Mouse (Mus musculus) embryonic facial prominence, embryonic 15.5 days (tissue): ENCODE data around the gene Nav2. TPM values are rescaled to one million over a fixed set of nuclear protein-coding genes. Genes with fewer than 3 reads are reported as not detected.
A peak's percentile ranks its signal among the peaks of the same experiment; 100 is the strongest.

Source experiments
- ATAC-seq: fragments of 200-750 bp; cut with Nextera tagmentation; 2 replicates; pipeline ENCODE4 v1.8.0; 2017; ENCODE audit warnings: low read depth, moderate TSS enrichment; ENCODE audit not compliant: insufficient number of reproducible peaks, low FRiP score, low TSS enrichment
- H3K27ac ChIP-seq: fragments of 300-500 bp; sonication (generic); replicated peaks from 2 replicates; pipeline ENCODE4 v1.5.1; 2015; ENCODE audit warnings: mild to moderate bottlenecking, inconsistent platforms
- H3K27me3 ChIP-seq: fragments of 300-500 bp; sonication (generic); 2 replicates; pipeline ENCODE4 v1.6.1; 2015; ENCODE audit warnings: inconsistent platforms
- H3K36me3 ChIP-seq: fragments of 300-500 bp; sonication (generic); 2 replicates; pipeline ENCODE4 v1.6.1; 2015; ENCODE audit warnings: mild to moderate bottlenecking, inconsistent platforms
- H3K4me1 ChIP-seq: fragments of 300-500 bp; sonication (generic); 2 replicates; pipeline ENCODE4 v1.6.1; 2015; ENCODE audit warnings: inconsistent platforms
- H3K4me2 ChIP-seq: fragments of 300-500 bp; sonication (generic); replicated peaks from 2 replicates; pipeline ENCODE4 v1.6.1; 2015; ENCODE audit warnings: mild to moderate bottlenecking, inconsistent platforms
- H3K4me3 ChIP-seq: fragments of 300-500 bp; sonication (generic); replicated peaks from 2 replicates; pipeline ENCODE4 v1.5.1; 2015; ENCODE audit warnings: mild to moderate bottlenecking, inconsistent platforms
- H3K9ac ChIP-seq: fragments of 300-500 bp; sonication (generic); 2 replicates; pipeline ENCODE4 v1.6.1; 2015; ENCODE audit warnings: inconsistent platforms
- H3K9me3 ChIP-seq: fragments of 300-500 bp; sonication (generic); replicated peaks from 2 replicates; pipeline ENCODE4 v1.6.1; 2016; ENCODE audit warnings: inconsistent platforms
- WGBS: fragments of 180-500 bp; shearing (Covaris S2); methylation state at CpG from one replicate; pipeline ENCODE4 v1.1.7; 2015; 5-methylcytosine and 5-hydroxymethylcytosine counted together
- polyA plus RNA-seq: library from polyadenylated mRNA; unstranded; fragments of >200 nt; fragmentation: Nextera tagmentation; extraction: Ambion mirVana; gene quantifications from 2 replicates; pipeline ENCODE4 v1.2.1, GENCODE M21; 2015

Gene Nav2
- polyA plus RNA-seq, 1 experiment from 2014 or later, result 23.4 TPM

DNA sequence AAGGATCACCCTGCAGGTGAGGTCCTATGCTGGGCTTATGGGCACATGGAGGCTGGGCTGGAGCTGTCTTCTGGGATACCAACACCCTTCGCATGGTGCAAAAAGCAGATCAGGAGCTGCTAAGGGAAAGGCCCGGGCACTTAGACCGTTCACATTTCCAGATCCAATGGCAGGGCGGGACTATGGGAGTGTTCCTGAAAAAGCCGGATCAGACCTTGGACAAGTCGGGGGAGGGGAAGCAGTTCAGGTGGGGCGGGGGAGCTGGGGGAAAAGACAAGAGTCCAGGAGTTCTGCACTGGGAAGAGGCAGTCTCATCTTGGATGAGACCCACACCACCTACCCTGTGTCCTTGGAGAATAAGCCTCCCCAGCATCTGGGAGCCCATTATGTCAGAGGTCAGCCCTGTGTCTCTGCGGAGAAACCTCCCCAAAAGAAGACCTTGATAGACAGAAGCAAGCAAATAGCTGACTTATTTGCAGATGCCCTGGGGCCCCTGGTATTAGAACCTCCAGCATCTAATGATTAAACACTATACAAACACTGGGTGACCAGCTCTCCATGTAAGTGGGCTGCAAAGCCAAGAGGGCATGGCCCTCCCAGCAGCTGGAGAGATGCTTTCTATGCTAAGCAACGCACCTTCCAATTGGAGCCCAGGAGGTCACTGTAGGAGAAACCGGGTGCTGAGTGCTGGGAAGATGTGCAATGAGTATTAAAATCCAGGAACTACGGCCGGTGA lies 597.7 kb downstream of the Nav2 start:
- no peak overlapping the region for H3K4me3 ChIP-seq
- H3K4me1 ChIP-seq, result peaks cover 20% of the 10 kb centered on the region
- H3K27ac ChIP-seq, result no peak overlapping the region
- ATAC-seq, result no peak
- no peaks in the 10 kb centered on the region for H3K36me3 ChIP-seq
- H3K9me3 ChIP-seq, result no peaks in the 10 kb centered on the region
- no peak overlapping the region for H3K9ac ChIP-seq
- no peaks in the 10 kb centered on the region for H3K27me3 ChIP-seq
- H3K4me2 ChIP-seq, result no peak overlapping the region
- WGBS, result 79% methylated on average over 12 of the region's 12 CpGs

DNA sequence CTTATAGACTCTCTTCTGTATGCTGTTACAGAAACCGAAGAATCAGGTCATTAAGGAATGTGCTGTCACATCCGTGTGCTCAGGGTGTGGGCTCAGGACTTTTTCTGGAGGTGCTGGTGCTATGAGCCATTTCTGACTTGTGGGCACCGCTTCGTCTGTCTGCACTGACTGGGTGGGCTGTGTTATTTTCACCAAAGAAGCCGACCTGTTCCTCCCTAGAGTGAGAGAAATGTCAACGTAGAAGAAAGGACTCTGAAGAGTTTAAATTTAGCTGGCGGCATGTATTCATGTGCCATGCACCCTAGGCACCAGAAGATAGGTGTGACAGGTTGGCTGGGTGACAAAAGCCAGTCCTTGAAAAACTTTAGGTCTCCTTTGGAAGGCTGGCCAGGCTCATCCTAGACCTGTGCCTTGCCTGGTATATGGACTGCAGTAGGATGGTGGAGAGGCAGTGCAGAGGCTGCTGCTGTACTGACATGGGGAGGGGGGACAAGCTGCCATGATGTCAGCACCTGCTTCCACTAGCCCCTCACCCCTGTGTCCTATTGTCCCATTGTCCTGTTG lies 599.5 kb downstream of the Nav2 start:
- ATAC-seq, result no peak
- H3K4me1 ChIP-seq, result peaks cover 29% of the 10 kb centered on the region
- WGBS, result 71% methylated on average over 7 of the region's 7 CpGs
- H3K36me3 ChIP-seq, result no peaks in the 10 kb centered on the region
- H3K4me3 ChIP-seq, result no peak overlapping the region
- H3K9ac ChIP-seq, result no peak overlapping the region
- no peaks in the 10 kb centered on the region for H3K27me3 ChIP-seq
- no peak overlapping the region for H3K4me2 ChIP-seq
- no peak overlapping the region for H3K27ac ChIP-seq
- H3K9me3 ChIP-seq, result no peaks in the 10 kb centered on the region

DNA sequence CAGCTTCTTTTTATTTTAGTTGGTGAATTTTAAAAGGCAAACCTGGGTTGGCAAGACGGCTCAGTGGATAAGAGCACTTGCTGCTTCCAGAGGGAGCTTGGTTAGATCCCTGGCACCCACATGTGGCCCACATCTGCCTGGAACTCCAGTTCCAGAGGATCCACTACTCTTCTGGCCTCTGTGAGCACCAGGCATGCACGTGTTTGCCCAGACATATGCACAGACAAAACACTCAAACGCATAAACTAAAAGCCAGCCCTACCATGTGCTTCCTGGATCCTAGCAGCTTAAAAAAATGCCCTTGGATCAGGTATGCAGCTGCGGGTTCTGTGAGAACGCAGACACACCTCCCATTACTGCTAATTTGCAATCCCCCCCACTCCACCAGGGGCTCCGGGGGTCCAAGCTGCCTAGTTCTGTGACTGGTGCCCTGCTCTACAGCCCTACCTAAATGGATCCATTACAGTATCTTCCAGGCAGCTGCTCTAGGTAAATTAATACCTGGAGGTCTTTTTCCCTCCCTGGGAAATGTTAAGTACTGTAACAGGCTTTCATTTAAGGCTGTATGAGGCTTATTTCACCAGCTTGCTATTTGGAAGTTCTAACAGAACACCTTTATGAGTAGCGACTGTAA lies 603.4 kb downstream of the Nav2 start:
- Histone ChIP-seq H3K36me3 (no peaks in the 10 kb centered on the region), H3K9me3 (no peaks in the 10 kb centered on the region), H3K4me2 (no peak overlapping the region), H3K4me1 (peaks cover 21% of the 10 kb centered on the region), H3K27ac (peak overlapping the region; percentile 63), H3K4me3 (no peak overlapping the region), H3K27me3 (no peaks in the 10 kb centered on the region), H3K9ac (no peak overlapping the region)
- 17% methylated on average over 7 of the region's 7 CpGs for WGBS
- ATAC-seq, result no peak; the same call in 1 of the 2 replicates

DNA sequence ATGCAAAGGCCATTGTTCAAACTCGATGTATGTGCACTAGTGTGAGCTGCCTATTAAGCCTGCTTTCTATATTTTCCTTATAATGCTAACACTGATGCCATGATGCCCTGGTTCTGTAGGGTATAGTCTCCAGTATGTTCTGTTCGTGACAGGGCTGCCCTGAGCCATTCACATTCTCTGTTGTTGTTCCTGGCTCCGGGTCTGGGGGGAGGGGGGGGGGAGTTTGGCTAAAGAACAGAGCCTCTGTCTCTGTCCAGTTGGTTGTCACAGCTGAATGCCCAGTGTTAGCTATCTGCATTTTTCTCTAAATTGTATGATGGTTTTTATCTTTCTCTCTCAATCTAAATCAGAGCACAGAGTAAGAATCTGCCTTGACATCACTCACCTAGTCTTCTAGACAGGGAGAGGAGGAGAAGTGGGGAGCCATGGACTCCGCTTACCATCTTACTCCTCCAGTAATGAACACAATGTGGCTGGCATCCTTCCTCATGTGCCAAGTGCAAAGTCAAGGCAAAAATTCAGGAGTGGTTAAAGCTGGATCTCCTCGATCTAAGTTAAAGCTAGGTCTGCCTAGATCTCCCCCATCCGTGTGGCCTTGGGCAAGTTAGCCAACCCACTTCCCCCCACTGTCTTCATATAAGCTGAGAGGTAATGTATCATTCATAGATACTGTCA lies 605.4 kb downstream of the Nav2 start:
- Histone ChIP-seq H3K4me1 (peaks cover 14% of the 10 kb centered on the region), H3K4me3 (no peak overlapping the region), H3K36me3 (no peaks in the 10 kb centered on the region), H3K9me3 (no peaks in the 10 kb centered on the region), H3K4me2 (no peak overlapping the region), H3K27me3 (no peaks in the 10 kb centered on the region), H3K9ac (no peak overlapping the region), H3K27ac (no peak overlapping the region)
- no peak for ATAC-seq
- WGBS, result 65% methylated on average over 6 of the region's 6 CpGs

DNA sequence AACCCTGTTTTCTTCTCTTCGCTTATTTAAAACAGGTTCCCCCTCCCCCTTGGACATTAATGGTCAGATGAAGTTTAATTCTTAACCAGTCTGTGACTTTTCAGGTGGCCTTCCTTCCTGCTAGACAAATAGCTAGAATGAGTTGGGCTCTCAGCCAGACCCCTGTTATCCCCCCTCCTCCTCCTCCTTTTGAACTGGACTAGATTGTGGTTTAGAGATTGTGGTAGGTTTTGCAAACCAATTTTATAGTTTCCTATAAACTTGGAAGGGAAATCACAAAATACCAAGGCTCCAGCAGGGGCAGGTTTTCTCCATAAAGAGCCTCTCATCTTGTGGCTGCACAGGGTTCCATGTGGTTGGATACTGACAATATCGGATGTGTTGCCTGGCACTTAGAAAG lies 606.5 kb downstream of the Nav2 start:
- Histone ChIP-seq H3K9ac (no peak overlapping the region), H3K4me1 (peaks cover 15% of the 10 kb centered on the region), H3K27ac (no peak overlapping the region), H3K9me3 (no peaks in the 10 kb centered on the region), H3K4me3 (no peak overlapping the region), H3K27me3 (no peaks in the 10 kb centered on the region), H3K4me2 (no peak overlapping the region), H3K36me3 (no peaks in the 10 kb centered on the region)
- ATAC-seq, result no peak
- WGBS, result 72% methylated on average over 2 of the region's 2 CpGs

DNA sequence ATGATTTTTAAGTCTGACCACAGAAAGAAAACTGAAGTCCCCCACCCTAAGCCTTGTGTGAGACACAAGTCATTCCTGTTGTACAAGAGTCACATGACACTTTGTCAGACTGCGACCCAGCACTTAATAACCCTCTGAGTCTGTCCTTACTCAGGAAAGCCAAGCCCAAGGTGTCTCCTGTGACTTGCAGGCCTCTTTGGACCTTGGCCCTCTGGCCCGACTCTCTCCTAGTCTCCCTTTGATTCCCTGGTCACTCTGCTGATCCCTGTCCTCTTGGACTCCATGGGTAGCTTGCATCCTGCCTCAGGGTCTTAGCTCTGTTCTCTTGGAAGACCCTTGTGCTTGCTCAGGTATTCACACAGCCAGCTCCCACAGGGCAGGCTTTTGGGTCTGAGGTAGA lies 612.0 kb downstream of the Nav2 start:
- 47% methylated on average over 2 of the region's 2 CpGs for WGBS
- Histone ChIP-seq H3K4me1 (peaks cover 44% of the 10 kb centered on the region), H3K27ac (0 out of 2 replicates have a peak overlapping the region, but pooled peaks have one; percentile 0), H3K4me3 (no peak overlapping the region), H3K9ac (no peak overlapping the region), H3K27me3 (peaks cover 3% of the 10 kb centered on the region; the same call in 1 of the 2 replicates), H3K9me3 (no peaks in the 10 kb centered on the region), H3K4me2 (no peak overlapping the region), H3K36me3 (no peaks in the 10 kb centered on the region)
- ATAC-seq, result no peak

DNA sequence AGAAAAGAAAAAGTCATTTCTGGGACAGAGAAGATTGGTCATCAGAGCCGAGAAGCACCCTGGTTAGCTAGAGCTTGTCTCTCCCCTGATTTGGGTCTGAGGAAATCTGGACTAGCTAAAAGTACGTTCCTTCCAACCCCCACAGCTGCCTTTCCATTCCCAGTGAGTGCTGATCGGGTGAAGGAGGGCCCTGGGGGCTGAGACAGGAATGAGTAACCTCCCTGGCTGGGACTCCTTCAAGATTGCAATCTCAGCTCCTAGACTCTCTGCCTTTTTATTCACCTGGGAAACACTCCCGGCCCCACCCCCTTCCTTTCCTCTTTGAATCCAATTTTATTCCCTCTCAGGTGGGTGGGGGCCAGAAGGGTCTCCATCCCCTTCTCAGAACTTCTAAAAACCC lies 612.8 kb downstream of the Nav2 start:
- Histone ChIP-seq H3K4me3 (peak overlapping the region; percentile 40; the same call in 1 of the 2 replicates), H3K4me2 (peak overlapping the region; percentile 54), H3K9me3 (no peaks in the 10 kb centered on the region), H3K9ac (no peak overlapping the region), H3K27me3 (peaks cover 3% of the 10 kb centered on the region; the same call in 1 of the 2 replicates), H3K4me1 (peaks cover 49% of the 10 kb centered on the region), H3K27ac (0 out of 2 replicates have a peak overlapping the region, but pooled peaks have one; percentile 36), H3K36me3 (no peaks in the 10 kb centered on the region)
- no peak for ATAC-seq
- WGBS, result 17% methylated on average over 4 of the region's 4 CpGs

DNA sequence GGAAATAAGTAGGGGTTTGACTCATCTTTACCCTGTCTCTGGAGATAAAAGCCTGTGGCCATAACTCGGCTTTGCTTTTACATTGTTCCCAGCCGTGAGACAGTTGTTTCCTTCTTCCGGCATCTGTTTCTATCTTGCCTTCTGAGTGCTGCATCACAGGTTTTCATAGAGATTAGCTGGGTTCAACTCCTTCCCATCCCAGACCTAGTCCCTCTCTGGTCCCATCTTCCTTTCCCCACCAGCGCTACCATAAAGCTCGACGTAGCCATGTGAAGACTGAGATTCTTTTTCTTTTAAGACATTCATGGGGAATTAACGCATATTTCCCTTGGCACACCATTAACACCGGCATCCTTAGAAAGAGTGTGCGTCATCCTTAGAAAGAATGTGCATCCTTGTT lies 613.5 kb downstream of the Nav2 start:
- Histone ChIP-seq H3K4me3 (peak overlapping the region; percentile 40), H3K27me3 (peaks cover 3% of the 10 kb centered on the region; the same call in 1 of the 2 replicates), H3K36me3 (no peaks in the 10 kb centered on the region), H3K9me3 (no peaks in the 10 kb centered on the region), H3K4me1 (peaks cover 53% of the 10 kb centered on the region), H3K27ac (peak overlapping the region; percentile 36; the same call in 1 of the 2 replicates), H3K9ac (no peak overlapping the region), H3K4me2 (peak overlapping the region; percentile 54)
- no peak for ATAC-seq
- WGBS, result 2% methylated on average over 9 of the region's 9 CpGs

DNA sequence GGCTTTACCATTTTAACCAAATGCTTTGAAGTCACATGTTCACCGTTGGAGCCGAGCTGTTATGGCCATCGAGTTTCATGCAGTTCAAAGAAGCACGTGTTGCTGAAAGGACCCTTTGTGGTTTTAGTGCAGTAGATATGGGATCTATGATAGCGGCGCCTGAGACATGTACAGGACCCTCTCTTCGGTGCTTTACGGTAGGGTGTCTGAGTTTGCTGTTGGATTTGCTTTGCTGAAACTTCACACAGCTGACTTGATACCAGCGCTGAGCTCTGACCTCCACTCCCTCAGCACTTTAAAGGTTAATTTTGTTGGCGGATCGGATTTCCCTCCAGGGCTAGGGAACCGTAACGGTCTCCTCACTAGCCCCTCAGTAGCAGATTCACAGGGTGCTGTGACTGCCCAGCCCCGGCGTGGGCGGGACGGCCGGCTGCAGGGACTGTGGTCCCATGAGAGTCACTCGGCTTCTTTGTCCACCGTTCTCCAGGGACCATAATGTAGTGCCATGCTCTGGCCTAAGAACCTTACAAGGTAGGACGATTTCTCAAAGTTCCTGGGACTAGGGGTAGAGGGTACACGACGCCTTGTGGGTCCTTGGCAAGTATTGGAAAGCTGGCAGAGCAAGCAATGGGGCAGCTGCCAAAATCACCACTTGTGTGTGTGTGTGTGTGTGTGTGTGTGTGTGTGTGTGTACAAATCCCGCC lies 614.0 kb downstream of the Nav2 start:
- 3% methylated on average over 24 of the region's 24 CpGs for WGBS
- peak; percentile 32; the same call in 1 of the 2 replicates for ATAC-seq
- Histone ChIP-seq H3K36me3 (no peaks in the 10 kb centered on the region), H3K4me3 (peak overlapping the region; percentile 40), H3K27ac (peak overlapping the region; percentile 67), H3K9ac (no peak overlapping the region), H3K27me3 (peaks cover 3% of the 10 kb centered on the region; the same call in 1 of the 2 replicates), H3K4me1 (peaks cover 57% of the 10 kb centered on the region), H3K9me3 (no peaks in the 10 kb centered on the region), H3K4me2 (peak overlapping the region; percentile 54)

DNA sequence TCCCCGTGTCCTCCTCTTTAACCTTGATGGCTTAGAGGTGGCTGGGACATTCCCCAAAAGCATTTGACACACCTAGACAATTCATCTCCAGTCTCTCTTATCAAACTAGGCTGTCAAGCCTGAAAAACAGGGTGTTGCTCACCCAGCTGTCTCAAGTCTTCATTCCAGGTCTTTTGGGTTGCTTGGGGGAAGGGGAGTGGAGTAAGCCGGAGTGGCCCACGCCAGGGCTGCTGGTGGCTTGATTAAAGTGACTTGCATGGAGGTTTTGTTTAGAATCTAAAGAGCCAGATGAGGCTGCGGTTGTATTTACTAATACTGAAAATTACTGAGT lies 614.6 kb downstream of the Nav2 start:
- Histone ChIP-seq H3K4me2 (peak overlapping the region; percentile 54), H3K36me3 (no peaks in the 10 kb centered on the region), H3K9me3 (no peaks in the 10 kb centered on the region), H3K4me3 (peak overlapping the region; percentile 40), H3K9ac (no peak overlapping the region), H3K27me3 (peaks cover 3% of the 10 kb centered on the region; the same call in 1 of the 2 replicates), H3K4me1 (peaks cover 59% of the 10 kb centered on the region), H3K27ac (peak overlapping the region; percentile 67)
- ATAC-seq, result no peak
- 21% methylated on average over 4 of the region's 4 CpGs for WGBS
